ENCODE assay signal across 11 mouse cellular contexts in the genomic region with DNA sequence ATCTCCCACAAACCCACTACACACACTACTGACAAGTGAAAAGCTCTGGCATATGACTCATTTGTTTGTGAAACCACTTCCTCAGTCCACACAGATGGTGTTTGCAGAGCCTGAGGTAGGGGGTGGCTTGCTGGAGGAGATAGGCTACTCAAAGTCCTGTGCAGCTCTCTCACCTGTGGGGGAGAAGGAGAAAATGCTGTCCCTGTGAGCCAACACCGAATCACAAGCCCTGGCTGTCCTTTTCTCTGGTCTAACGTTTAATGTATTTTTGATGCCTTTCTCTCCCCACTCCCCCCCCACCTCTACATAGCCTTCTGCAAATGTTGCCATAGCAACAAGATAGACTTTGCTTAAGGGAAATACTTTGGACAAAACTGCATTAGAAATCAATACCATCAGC.
DNase-seq lines count a peak whose midpoint lies in the region; ATAC-seq lines count a peak whose summit lies in the region.
"Had no signal": no experiment of that assay in that cellular context is flagged by ENCODE, and none has a peak within 500 bp of the region (broad histone marks: within the 10 kb centered on the region; RNA-seq: fewer than 3 reads in every experiment).

No protein-coding gene starts in this region.

- DNase-seq in midbrain, embryonic 11.5 days (ENCODE audit: low spot score, missing footprints), result no peak
- DNase-seq in midbrain, embryonic 10.5 days (ENCODE audit: low spot score), result no peak
- DNase-seq in frontal cortex, postnatal 25 days (ENCODE audit: low spot score in 2 of 2), result peak; percentile 3 to 7
- DNase-seq in left cerebral cortex, postnatal 36 days (ENCODE audit: low spot score in 2 of 2), result peak; percentile 18 to 28
- DNase-seq in heart, adult 11 months, result no peak
- no peak for DNase-seq in thymus, adult 18-20 months
- DNase-seq: kidney, adult 9 months had no signal

- no peaks in the 10 kb centered on the region for H3K27me3 ChIP-seq in midbrain, embryonic 11.5 days (ENCODE audit: control insufficient read depth, insufficient read depth, low read length)
- H3K27me3 ChIP-seq in midbrain, embryonic 10.5 days (ENCODE audit: low read depth, poor library complexity, severe bottlenecking), result no peaks in the 10 kb centered on the region
- H3K27me3 ChIP-seq in stomach, embryonic 15.5 days (replicated peaks), result no peaks in the 10 kb centered on the region
- H3K27me3 ChIP-seq: limb, embryonic 13.5 days had no signal

- no peak overlapping the region for H3K4me2 ChIP-seq in midbrain, embryonic 11.5 days
- H3K4me2 ChIP-seq in stomach, embryonic 15.5 days, result no peak overlapping the region
- H3K4me2 ChIP-seq: limb, embryonic 13.5 days had no signal

- no peaks in the 10 kb centered on the region for H3K9me3 ChIP-seq in midbrain, embryonic 11.5 days (ENCODE audit: control insufficient read depth, low read length)
- H3K9me3 ChIP-seq in midbrain, embryonic 10.5 days (replicated peaks), result no peaks in the 10 kb centered on the region
- no peaks in the 10 kb centered on the region for H3K9me3 ChIP-seq in stomach, embryonic 15.5 days
- H3K9me3 ChIP-seq: limb, embryonic 13.5 days had no signal

- H3K36me3 ChIP-seq in midbrain, embryonic 11.5 days (ENCODE audit: control insufficient read depth, insufficient read depth, low read length), result no peaks in the 10 kb centered on the region
- no peaks in the 10 kb centered on the region for H3K36me3 ChIP-seq in midbrain, embryonic 10.5 days
- no peaks in the 10 kb centered on the region for H3K36me3 ChIP-seq in stomach, embryonic 15.5 days
- H3K36me3 ChIP-seq: limb, embryonic 13.5 days had no signal

- intact Hi-C loops in left cerebral cortex, postnatal 36 days (cut with DNase I), result loop anchor here (5.0 to 10.0 kb wide), 2 partner anchors 72 to 475 kb away; partner anchors contain the start of gene Nwd2

- H3K4me1 ChIP-seq in midbrain, embryonic 11.5 days (ENCODE audit: control insufficient read depth, insufficient read depth, low read length), result no peaks in the 10 kb centered on the region
- H3K4me1 ChIP-seq in midbrain, embryonic 10.5 days, result no peaks in the 10 kb centered on the region
- H3K4me1 ChIP-seq in stomach, embryonic 15.5 days, result no peaks in the 10 kb centered on the region
- H3K4me1 ChIP-seq: limb, embryonic 13.5 days had no signal

- H3K9ac ChIP-seq in midbrain, embryonic 11.5 days (ENCODE audit: low read length), result no peak overlapping the region
- H3K9ac ChIP-seq in stomach, embryonic 15.5 days, result no peak overlapping the region
- H3K9ac ChIP-seq: limb, embryonic 13.5 days had no signal

- no peak overlapping the region for H3K27ac ChIP-seq in midbrain, embryonic 11.5 days (ENCODE audit: low read depth, low read length)
- H3K27ac ChIP-seq in midbrain, embryonic 10.5 days (replicated peaks), result no peak overlapping the region
- no peak overlapping the region for H3K27ac ChIP-seq in stomach, embryonic 15.5 days
- H3K27ac ChIP-seq: limb, embryonic 13.5 days had no signal

- H3K4me3 ChIP-seq in midbrain, embryonic 11.5 days (ENCODE audit: low read depth, low read length), result no peak overlapping the region
- H3K4me3 ChIP-seq in midbrain, embryonic 10.5 days, result no peak overlapping the region
- H3K4me3 ChIP-seq in stomach, embryonic 15.5 days (replicated peaks), result no peak overlapping the region
- H3K4me3 ChIP-seq: limb, embryonic 13.5 days had no signal

- WGBS in midbrain, embryonic 11.5 days, result 63% methylated on average over 2 of the region's 2 CpGs
- WGBS in midbrain, embryonic 10.5 days, result 75% methylated on average over 2 of the region's 2 CpGs
- 37% methylated on average over 2 of the region's 2 CpGs for WGBS in stomach, embryonic 15.5 days

- peak; percentile 46; the same call in 1 of the 2 replicates for ATAC-seq in midbrain, embryonic 11.5 days (ENCODE audit: low FRiP score)
- peak; percentile 65 for ATAC-seq in stomach, embryonic 15.5 days (ENCODE audit: insufficient read depth, low FRiP score, low read depth)
- no peak for ATAC-seq in monocyte, adult 5-6 weeks (replicated peaks; ENCODE audit: insufficient number of reproducible peaks, low FRiP score, low TSS enrichment, poor library complexity, severe bottlenecking)
- ATAC-seq: lung, postnatal 0 days had no signal

Comparison
In these comparisons a context has a peak if more than half of its experiments do, and no peak if none do; other contexts are left out.
1. DNase-seq: peak in frontal cortex, postnatal 25 days (2 of 2) and left cerebral cortex, postnatal 36 days (2 of 2); none in midbrain, embryonic 11.5 days (single experiment), midbrain, embryonic 10.5 days (single experiment), heart, adult 11 months (single experiment) and thymus, adult 18-20 months (0 of 2).